Mouse (Mus musculus): ENCODE measurements at regions not wholly inside any gene's neighbourhood (a gene's known extent, or its start where the extent isn't known, plus 50 kb on each side); places are given as distances from the start of the nearest gene placed in this dataset.

DNA sequence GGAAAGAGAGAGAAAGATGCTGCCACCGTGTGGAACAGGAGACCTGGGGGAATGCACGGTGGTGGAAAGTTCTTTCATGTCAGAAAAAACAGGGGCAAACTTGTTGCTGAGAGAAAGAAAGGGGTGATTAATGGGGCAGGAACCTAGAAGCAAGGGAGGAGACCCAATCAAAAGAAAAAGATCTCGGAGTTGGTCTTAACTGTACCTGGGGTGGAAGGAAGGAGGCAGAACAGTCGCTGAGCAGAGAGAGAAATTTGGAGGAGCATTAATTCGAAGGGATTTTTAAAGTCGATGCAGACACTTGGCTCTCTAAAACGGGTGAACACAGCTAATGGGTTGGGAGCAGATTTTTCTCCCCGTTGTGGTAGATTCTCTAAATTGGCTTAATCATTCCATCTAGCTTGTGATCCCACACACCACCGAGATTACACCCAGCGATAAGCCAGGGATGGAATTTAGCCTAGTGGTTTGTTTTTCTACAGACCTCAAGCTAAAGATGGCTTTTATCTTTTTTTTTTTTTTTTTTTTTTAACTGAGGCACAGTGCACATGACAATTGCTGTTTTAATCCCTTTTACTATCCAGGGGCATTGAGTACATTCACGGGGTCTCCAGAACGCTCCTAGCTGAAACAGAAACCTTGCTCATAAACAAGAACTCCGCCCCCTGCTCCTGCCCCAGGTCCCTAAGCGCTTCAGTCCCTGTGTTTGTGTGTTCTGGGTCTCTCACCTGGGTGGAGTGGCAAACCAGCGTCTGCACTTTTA lies 73.1 kb upstream of the Cpm start:
- no peak for DNase-seq (ENCODE audit: low read depth)

- DNase-seq (ENCODE audit: low read depth), result no peak
Measured at GRCm38 (mm10) chr10:117555542-117555941, 73.8 kb upstream of the Cpm start.

DNA sequence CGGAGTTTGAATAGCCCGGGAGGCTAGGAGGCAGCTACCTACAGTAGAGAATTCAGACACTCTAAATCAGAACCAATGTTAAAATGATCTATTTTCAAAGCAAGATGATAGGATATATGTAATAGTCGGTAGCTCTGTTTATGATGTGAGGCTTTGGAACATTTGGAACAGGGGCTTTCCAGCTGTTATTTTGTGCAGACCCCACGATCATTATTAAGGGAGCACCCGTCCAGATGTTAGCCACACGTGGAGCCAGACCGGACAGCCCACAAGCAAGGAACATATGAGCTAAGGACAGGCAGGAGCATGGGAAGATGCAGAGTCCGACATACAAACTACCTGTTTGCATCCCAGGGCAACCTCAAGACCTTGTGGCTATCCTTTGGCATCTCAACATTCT lies 74.3 kb upstream of the Cpm start:
- no peak for DNase-seq (ENCODE audit: low read depth)

DNA sequence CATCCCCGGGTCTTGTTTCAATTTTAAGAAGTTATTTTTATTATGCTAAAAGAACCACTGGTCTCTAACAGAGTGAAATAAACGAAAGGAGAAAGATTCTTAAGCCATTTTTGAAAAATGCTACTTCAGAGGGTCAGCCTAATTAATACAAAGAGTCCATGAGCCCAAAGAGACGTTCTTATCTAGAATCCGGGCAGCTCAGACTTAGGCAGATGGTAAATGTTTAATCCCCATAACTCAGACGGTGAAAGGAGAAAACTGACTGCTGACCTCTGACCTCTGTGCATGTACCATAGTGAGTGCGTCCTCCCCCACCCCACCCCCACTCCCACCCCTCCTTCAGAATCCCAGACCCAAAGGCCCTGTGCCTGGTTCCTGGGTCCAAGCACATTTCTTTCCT lies 74.8 kb upstream of the Cpm start:
- DNase-seq (ENCODE audit: low read depth), result no peak

DNA sequence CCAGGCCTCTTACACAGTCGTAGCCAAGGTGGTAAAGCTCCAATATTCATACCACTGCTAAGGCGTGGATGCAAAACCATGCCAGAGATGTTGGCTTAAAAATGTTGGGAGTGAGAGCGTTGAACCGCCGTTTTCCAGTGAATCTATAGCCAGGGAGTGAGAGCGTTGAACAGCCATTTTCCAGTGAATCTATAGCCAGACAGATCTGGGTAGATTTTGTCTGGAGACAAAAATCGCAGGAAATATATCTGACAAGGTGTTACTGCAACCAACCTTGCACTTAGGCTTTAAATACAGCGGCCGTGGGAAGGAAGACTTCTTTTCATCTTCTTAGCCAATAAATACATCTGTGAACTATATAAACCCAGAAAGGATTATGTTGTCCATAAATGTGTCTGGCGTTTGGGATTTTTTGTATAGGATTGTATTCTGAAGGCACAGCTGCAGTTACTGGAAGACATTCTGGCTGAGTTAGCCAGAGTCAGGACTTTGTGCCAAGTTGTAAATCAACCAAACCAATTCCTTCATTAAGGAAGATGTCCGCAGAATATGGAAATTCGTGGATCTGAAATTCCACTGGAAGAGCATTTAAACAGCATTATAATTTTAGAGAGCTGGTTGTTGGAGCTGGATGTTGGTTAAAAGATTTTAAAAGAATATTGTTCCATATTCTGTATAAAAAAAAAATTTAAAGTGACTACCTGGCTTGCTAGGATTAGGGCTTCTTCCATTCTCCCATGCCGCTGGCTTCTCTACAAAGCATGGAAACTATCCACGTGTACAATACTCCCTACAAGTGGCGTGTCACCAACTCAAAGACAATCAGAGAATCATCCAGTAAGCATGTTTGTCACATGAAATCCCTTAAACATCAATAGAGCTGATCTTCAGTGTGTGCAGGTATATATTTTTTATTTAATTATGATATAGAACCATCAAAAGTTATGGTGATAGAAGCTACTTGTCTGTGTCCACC lies 75.8 kb upstream of the Cpm start:
- DNase-seq (ENCODE audit: low read depth), result no peak

DNA sequence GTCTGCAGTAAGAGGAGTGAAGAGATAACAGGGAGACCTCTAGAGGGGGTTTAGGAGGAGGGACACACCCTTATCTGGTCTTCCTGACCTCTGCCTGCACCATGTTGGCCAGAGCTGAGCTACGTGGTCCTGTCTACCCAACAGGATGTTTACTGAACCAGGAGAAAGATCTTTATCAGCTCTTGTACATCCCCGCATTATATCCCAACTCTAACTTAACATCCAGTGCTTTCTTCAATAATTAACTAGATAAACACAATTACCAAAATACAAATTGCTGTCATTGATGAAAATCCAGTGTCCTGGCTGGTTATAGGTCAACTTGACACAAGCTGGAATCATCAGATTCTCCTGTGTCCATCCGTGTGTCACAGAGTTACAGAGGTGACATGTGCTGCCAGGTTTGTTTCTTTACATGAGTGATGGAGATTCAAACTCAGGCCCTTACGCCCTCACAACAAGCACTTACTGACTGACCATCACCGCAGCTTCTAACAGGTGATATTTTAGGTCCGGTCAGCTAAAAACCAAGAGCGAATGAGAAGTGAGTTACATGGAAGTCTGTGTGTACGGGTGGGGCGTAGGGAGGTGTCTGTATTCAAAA lies 77.1 kb upstream of the Cpm start:
- no peak for DNase-seq (ENCODE audit: low read depth)

DNA sequence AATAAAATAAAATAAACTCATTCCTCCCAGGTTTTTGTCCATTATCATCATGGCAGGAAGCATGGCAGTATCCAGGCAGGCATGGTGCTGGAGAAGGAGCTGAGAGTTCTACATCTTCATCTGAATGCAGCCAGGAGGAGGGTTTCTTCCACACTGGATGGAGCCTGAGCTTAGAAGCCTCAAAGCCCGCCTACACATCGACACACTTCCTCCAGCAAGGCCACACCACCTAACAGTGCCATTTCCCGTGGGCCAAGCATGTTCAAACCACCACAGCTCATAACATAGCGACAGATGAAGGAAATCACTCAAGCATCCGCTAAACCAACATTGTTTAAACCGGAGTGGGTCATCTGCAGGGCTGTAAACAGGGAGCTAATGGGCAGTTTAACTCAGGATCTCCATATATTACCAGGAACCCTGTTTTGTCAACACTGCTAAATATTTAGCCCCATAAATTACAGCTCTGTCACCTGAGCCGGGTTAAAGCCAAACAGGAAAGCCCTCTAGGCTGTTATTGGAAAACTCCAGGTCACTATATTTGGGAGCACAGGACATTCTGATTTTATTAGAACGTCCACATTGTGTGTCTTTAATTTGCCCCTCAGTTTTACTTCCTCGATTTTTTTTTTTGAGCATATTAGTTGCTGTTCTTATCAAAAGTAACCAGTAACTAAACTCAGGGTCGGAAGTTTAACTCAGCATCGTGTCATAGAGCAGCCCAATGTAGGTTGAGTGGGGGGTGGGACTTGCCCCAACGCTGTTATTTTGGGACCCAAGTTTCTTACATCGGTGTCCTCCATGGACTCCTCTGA lies 77.9 kb upstream of the Cpm start:
- DNase-seq (ENCODE audit: low read depth), result no peak

DNA sequence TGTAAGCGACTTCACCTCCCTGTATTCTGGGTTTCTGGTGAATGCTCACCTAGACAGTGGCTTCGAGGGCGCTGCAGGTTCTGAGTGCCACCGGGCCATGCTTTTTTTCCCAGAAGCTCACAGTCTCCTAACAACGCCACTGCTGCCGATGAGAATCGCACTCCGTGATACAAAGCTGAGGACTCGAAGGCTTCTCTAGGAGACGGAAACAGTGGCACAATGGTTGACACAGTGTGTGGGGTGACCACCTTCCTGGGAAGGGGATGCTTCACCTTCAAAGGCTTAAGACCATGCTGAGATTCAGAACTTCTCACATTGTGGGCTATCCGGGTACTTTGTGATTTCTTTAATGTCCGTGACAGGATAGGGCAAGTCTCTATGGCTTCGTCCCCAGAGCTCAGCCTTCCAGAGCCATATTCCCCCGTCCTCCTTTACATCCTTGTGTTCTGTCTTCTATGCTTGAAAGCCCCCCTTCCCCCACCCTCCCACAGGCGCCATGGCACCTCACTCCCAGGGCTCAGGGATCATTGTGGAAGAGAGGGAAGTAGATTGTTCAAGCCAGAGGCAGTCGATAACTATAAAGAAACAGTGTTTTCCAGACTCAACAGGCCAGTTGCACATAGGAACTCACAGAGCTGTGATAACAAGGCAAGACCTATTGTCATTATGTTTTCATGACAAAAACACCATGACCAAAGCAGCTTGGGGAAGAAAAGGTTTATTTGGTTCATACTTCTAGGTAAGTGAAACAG lies 79.3 kb upstream of the Cpm start:
- DNase-seq (ENCODE audit: low read depth), result no peak

DNA sequence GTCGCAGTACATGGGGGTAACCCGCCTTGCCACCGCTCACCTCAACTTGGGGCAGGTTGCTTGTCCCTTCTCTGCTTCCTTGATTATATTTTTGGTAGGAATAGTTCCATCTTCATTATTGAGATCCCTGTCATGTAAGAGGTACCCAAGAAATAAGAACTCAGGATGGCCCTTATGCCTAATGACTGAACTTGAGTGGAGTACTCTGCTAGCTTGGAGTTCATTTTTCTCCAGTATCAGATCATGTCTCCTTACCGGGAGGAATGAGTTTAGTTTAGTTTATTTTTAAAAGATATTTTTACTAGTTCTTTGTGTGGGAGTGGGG lies 79.8 kb upstream of the Cpm start:
- DNase-seq (ENCODE audit: low read depth), result no peak

GRCm38 (mm10) chr10:117548775-117549505 lies 80.4 kb upstream of the Cpm start:
- DNase-seq (ENCODE audit: low read depth), result no peak

GRCm38 (mm10) chr10:117548262-117548661 lies 81.0 kb upstream of the Cpm start:
- DNase-seq (ENCODE audit: low read depth), result no peak

DNA sequence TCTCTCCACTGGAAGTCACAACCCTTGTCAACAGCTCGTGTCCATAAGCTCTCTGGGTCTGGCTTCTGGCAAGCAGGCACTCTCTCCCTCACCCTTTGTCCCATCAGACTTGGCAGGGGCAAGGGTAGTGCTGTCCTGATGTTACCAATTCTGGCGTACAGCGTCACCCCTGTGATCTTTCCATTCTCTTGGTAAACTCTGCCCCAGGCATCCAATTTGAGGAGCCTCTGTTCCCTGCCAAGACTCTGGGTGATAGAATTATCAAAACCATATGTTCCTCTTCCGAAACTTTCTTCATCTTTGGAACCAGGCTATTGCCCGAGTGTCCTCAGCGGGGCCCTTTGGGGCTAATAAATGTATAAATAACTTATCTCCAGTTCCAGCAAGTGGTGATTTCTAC lies 82.0 kb upstream of the Cpm start:
- no peak for DNase-seq (ENCODE audit: low read depth)

DNA sequence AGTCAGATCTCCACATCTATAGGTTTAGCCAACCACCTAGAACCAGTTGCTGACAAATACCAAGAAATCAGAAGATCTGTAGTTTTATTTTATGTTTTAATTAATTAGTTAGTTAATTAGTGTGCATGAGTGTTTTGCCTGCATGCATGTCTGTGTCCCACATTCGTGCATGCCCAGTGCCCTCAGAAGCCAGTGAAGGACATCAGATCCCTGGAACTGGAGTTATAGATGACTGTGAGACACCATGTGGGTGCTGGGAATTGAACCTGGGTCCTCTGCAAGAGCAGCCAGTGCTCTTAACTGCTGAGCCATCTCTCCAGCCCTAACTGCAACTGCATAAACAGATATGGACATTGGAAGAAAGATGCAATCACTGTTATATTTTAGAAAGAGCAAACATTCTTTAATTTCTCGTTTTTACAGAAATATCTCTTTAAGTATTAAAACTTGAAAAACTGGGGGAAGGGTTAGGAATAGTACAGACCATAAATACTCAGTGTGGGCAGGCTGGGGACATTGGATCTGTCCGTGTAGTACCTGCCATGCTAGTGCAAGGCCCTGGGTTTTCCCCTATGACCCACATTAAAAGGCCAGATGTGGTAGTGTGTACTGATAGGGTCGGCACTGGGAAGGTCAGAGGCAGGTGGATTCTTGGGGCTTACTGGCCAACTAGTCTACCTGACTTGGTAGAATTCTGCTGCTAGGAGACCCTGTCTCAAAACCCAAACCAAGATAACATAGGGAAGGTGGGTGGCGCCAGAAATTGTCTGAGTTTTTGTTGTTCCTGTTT lies 83.3 kb upstream of the Cpm start:
- no peak for DNase-seq (ENCODE audit: low read depth)

- DNase-seq (ENCODE audit: low read depth), result no peak
Measured at GRCm38 (mm10) chr10:117544680-117545546, 84.4 kb upstream of the Cpm start.

- no peak for DNase-seq (ENCODE audit: low read depth)
Measured at GRCm38 (mm10) chr10:117543995-117544679, 85.2 kb upstream of the Cpm start.

- no peak for DNase-seq (ENCODE audit: low read depth)
Measured at GRCm38 (mm10) chr10:117543696-117543950, 85.7 kb upstream of the Cpm start.

GRCm38 (mm10) chr10:117542886-117543695 lies 86.2 kb upstream of the Cpm start:
- DNase-seq (ENCODE audit: low read depth), result no peak

DNA sequence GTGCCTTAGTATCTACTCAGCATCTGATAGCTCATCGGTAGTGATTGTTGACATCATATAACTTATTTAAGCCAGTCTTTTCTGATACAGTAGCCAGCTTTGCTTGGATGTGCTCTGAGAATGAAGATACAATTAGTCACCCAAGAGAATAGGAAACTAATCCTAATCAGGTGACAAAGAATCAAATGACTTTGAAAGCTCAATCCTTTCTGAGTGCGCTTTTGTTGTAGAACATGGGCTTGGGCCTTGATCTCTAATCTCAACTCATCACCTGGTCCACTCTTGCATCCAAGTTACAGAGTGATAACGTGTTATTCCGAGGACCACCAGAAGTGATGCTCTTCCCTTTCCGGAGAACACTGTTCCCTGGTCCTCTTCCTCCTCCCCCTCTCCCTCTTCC lies 86.9 kb upstream of the Cpm start:
- DNase-seq (ENCODE audit: low read depth), result no peak
